Mouse (Mus musculus): Measurements from ENCODE around the gene Cep85l. TPM values are rescaled to one million over a fixed set of nuclear protein-coding genes. Genes with fewer than 3 reads are reported as not detected.

Cep85l gene
- 5.7 TPM in 2 replicates for polyA plus RNA-seq (2015; fragmentation: Nextera tagmentation; extraction: Ambion mirVana)

DNA sequence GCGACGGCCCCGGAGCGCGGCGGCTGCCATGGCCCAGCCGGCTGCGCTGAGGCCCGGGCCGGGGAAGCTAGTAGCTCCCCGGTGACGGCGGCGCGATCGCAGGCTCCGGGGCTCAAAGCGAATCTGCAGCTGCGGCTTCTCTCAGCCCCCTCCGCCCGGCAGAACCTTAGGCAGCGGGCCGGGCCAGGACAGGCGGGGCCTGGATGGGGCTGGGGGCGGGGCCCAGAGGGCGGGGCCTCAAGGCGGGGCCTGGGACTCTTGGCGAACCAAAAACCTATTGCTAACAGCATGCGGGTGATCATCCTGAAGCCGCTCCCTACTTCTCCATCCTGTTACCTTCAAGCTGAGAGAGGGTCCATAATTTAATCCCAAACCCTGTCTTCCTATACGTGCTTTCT lies at the start of gene Cep85l:
TSS of gene Cep85l (minus strand) at position 239 of the 398 bp plus-strand sequence.
- Histone ChIP-seq H3K4me2 (peak within 1 kb of the TSS; percentile 66), H3K27me3 (no peaks in the 10 kb centered on the region), H3K9me3 (no peaks in the 10 kb centered on the region), H3K4me1 (replicated peaks) (peaks cover 29% of the 10 kb centered on the region), H3K9ac (peak within 1 kb of the TSS; percentile 98), H3K4me3 (peak within 1 kb of the TSS; percentile 91), H3K27ac (peak within 1 kb of the TSS; percentile 98), H3K36me3 (no peaks in the 10 kb centered on the region)
- ATAC-seq (ENCODE audit: low FRiP score), result peak; percentile 98
- 0% methylated on average over 26 of the region's 31 CpGs for WGBS

DNA sequence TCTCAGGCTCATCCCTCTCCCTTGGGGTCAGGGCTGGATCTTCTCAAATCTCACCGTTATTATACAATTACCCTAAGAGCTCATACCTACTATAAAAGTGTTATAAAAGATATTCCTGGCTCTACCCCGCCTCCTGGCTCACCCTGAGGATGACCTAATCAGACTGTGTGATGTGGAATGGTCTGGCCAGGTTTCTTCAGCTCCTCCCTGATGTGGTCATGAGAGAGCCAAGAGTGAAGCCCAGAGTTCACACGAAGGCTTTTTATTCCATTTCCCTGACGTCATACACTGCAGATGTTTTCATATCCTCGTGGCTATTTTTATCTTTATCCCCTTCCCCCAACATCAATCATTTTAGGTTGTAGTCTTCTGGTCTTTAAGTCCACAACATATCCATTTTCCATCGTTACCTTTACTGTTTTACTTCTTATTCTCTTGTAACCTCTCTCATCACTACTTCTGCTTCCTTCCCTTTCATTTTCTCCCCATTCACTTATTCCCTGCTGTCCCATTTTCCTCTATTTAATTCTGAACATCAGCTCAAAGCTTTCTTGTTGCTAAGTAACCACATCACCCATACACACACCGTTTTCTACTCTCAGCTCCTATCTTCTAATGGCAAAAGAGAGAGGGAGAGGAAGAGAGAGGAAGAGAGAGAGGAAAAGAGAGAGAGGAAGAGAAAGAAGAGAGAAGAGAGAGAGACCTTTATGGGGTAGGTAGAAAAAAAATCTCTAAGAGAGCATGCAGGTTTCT lies 49.1 kb upstream of the Cep85l start:
- Histone ChIP-seq H3K4me1 (replicated peaks) (peaks cover 11% of the 10 kb centered on the region), H3K4me3 (no peak overlapping the region), H3K27ac (no peak overlapping the region), H3K9me3 (no peaks in the 10 kb centered on the region), H3K36me3 (no peaks in the 10 kb centered on the region), H3K9ac (no peak overlapping the region), H3K4me2 (no peak overlapping the region), H3K27me3 (no peaks in the 10 kb centered on the region)
- ATAC-seq (ENCODE audit: low FRiP score), result no peak; the same call in 1 of the 2 replicates
- WGBS, result 69% methylated on average over 7 of the region's 7 CpGs

DNA sequence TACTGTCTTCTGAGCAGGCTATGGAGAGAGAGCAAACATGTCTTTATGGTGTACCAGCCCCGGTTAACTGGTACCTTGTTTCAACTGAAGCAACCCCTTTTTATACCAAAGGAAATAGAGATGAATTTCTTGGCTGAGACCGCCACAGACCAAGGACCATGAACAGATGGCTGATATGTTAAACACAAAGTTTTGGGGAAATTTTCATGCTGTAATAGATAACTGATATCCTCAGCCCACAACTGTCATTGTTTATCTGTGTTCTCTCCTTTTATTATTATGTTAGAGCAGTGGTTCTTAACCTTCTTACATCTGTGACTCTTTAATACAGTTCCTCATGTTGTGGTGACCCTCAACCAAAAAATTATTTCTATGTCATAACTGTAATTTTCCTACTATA lies 46.8 kb upstream of the Cep85l start:
- 91% methylated on average over 2 of the region's 2 CpGs for WGBS
- Histone ChIP-seq H3K9me3 (no peaks in the 10 kb centered on the region), H3K27me3 (no peaks in the 10 kb centered on the region), H3K4me1 (replicated peaks) (peaks cover 11% of the 10 kb centered on the region), H3K4me3 (no peak overlapping the region), H3K4me2 (no peak overlapping the region), H3K9ac (no peak overlapping the region), H3K36me3 (no peaks in the 10 kb centered on the region), H3K27ac (no peak overlapping the region)
- ATAC-seq (ENCODE audit: low FRiP score), result no peak

DNA sequence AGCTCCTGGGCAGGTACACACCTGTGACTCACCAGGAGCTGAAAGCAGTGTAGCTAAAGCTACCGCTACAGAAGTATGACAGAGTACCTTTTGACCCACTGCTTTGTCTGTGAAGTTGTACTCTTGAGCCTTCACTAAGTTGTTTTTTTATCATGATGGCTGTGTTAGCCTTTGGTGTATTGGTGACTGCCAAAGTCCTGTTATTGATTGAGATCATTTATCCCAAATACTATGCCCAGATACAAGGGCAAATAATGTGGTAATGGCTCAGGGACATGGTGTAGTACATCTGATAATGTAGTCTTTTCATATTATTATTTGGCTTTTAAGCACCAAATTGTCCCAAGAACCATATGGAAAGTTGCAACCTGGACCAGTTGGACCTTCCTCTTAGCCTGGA lies 43.3 kb upstream of the Cep85l start:
- Histone ChIP-seq H3K36me3 (no peaks in the 10 kb centered on the region), H3K4me1 (replicated peaks) (no peaks in the 10 kb centered on the region), H3K9ac (no peak overlapping the region), H3K27me3 (no peaks in the 10 kb centered on the region), H3K9me3 (no peaks in the 10 kb centered on the region), H3K4me3 (no peak overlapping the region), H3K4me2 (no peak overlapping the region), H3K27ac (no peak overlapping the region)
- ATAC-seq (ENCODE audit: low FRiP score), result no peak
- WGBS, result 100% methylated on average over 1 of the region's 1 CpGs

DNA sequence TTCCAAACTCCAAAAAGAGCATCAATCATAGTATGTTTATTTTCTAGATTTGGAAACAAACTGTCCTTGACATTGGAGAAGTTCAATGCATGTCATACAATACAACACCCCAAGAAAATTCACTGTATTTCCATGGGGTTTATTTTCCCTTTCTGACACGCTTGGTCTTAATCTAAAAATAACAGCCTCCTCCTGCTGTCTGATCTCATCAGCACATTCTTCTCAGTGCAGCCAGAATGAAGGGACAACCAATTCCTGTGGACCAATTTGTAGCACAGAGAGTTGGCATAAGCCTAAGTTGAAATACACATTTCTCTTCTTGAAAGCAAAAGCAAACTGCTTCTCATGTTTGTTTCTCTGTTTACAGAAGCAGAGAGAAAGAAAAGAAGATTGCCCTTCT lies 42.5 kb upstream of the Cep85l start:
- Histone ChIP-seq H3K9me3 (no peaks in the 10 kb centered on the region), H3K27me3 (no peaks in the 10 kb centered on the region), H3K9ac (no peak overlapping the region), H3K4me1 (replicated peaks) (no peaks in the 10 kb centered on the region), H3K36me3 (no peaks in the 10 kb centered on the region), H3K27ac (no peak overlapping the region), H3K4me2 (no peak overlapping the region), H3K4me3 (no peak overlapping the region)
- 90% methylated on average over 1 of the region's 1 CpGs for WGBS
- no peak for ATAC-seq (ENCODE audit: low FRiP score)

DNA sequence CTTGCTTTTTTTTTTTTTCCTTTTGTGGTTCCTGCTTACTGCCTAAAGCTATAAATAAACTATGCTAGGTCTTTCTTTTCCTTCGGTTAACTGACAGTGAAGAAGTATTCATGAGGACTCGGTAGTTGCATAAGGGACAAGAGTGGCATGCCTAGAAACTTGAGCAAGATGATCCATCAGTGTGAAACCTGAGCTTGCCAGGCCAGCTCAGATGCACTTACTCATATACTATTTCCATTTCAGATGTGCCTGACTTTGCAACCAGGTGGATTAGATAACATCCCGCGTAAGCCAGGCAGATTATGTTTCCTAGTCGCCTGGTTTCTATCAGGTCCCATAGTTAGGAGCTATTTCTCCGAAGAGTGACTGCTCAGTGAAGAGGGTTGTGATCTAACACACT lies 41.9 kb upstream of the Cep85l start:
- no peak overlapping the region for H3K27ac ChIP-seq
- 87% methylated on average over 6 of the region's 6 CpGs for WGBS
- H3K9me3 ChIP-seq, result no peaks in the 10 kb centered on the region
- no peak for ATAC-seq (ENCODE audit: low FRiP score)
- H3K4me2 ChIP-seq, result no peak overlapping the region
- H3K4me1 ChIP-seq (replicated peaks), result no peaks in the 10 kb centered on the region
- H3K27me3 ChIP-seq, result no peaks in the 10 kb centered on the region
- no peak overlapping the region for H3K9ac ChIP-seq
- H3K36me3 ChIP-seq, result no peaks in the 10 kb centered on the region
- H3K4me3 ChIP-seq, result no peak overlapping the region

DNA sequence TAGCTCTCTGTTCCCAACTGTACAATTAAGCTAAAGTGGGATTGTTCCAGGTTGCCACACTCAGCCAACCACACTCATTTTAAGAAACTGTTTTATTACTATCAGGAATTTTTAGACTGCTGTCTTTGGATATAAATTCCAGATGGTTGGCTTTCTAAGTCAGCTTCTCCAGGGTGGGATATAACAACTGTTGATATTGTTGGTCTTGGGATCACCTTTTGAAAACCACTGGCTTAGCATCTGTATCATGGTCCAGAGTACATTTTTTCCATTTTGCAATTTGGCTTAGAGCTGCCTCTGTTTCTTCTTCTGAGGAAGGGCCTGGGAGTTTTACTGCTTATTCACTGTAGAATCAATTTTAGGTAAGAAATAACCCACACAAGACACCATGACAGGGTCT lies 40.3 kb upstream of the Cep85l start:
- H3K27me3 ChIP-seq, result no peaks in the 10 kb centered on the region
- H3K4me1 ChIP-seq (replicated peaks), result no peaks in the 10 kb centered on the region
- no peaks in the 10 kb centered on the region for H3K9me3 ChIP-seq
- no peak overlapping the region for H3K9ac ChIP-seq
- H3K4me3 ChIP-seq, result no peak overlapping the region
- H3K27ac ChIP-seq, result no peak overlapping the region
- no peak for ATAC-seq (ENCODE audit: low FRiP score)
- H3K36me3 ChIP-seq, result no peaks in the 10 kb centered on the region
- H3K4me2 ChIP-seq, result no peak overlapping the region

DNA sequence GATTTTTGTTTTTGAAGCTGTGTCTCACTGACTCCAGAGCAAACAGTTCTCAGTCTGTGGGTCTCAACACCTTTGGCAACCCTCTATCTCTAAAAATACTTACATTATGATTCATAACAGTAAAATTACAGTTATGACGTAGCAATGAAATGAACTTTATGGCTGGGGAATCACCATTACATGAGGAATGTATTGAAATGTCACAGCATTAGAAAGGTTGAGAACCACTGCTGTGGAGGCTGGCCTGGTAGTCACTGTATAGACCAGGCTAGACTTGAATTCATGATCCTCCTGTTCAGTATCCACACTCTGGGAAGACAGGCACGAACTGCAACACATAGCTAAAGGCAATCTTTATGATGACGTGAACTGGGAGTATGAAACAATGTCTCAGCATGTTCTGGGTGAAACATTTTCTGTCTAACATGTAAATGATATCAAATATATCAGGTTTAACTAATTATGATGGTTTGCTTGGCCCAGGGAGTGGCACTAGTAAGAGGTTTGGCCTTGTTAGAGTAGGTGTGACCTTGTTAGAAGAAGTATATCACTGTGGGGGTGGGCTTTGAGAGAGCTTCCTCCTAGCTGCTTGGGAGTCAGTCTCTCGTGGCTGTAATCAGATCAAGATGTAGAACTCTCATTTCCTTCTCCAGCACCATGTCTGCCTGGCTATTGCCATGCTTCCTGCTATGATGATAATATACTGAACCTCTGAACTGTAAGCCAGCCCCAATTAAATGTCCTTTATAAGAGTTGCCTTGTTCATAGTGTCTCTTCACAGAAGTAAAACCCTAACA lies 39.6 kb upstream of the Cep85l start:
- H3K27ac ChIP-seq, result no peak overlapping the region
- H3K36me3 ChIP-seq, result no peaks in the 10 kb centered on the region
- H3K4me1 ChIP-seq (replicated peaks), result 0 out of 2 replicates have a peak, but pooled peaks cover 2% of the 10 kb centered on the region
- no peaks in the 10 kb centered on the region for H3K9me3 ChIP-seq
- H3K4me3 ChIP-seq, result no peak overlapping the region
- no peak overlapping the region for H3K4me2 ChIP-seq
- H3K27me3 ChIP-seq, result no peaks in the 10 kb centered on the region
- 85% methylated on average over 4 of the region's 4 CpGs for WGBS
- ATAC-seq (ENCODE audit: low FRiP score), result no peak
- no peak overlapping the region for H3K9ac ChIP-seq

DNA sequence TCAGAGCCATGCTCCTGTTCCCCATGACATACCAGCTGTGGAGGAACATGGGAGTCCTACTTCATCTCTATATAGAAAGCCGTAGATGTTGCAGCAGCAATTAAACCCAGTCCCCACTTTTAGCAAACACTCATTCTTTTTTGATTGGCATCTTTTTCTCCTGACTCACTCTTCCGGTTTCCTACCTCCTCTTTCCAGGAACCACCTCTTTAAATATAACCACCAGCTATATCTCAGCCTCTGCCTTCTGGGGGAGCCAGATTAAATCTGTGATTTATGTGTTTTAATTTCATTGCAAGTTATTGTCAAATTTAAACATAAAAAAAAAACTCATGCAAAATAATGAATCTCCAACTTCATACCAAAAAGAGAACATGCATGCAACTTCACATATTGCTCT lies 37.3 kb upstream of the Cep85l start:
- ATAC-seq (ENCODE audit: low FRiP score), result no peak
- Histone ChIP-seq H3K36me3 (no peaks in the 10 kb centered on the region), H3K9ac (no peak overlapping the region), H3K27me3 (no peaks in the 10 kb centered on the region), H3K4me2 (no peak overlapping the region), H3K4me3 (no peak overlapping the region), H3K9me3 (no peaks in the 10 kb centered on the region), H3K27ac (no peak overlapping the region), H3K4me1 (replicated peaks) (0 out of 2 replicates have a peak, but pooled peaks cover 3% of the 10 kb centered on the region)
- WGBS, result 82% methylated on average over 2 of the region's 2 CpGs

DNA sequence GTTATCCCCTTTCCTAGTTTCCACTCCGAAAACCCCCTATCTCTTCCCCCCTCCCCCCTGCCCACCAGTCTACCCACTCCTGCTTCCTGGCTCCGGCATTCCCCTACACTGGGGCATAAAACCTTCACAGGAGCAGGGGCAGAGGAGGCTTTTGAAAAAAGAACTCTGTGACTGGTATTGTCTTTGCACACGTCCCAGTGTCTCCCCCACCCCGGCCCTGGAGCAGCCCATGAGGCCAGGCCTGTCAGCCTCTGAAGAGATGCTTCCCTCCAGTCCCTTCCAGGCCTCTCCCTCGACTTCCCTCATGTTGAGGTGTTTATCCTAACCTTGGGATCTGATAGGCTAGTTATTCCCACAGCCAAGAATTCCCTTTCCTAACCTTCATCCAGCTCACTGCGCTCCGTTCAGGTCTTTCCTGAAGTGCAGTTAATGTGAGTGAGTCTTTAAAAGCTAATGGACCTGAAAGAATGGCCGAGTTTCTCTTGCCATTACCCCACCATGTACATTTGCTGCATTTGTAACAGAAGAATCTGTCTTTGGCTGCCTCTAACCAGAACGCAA lies 36.5 kb upstream of the Cep85l start:
- 48% methylated on average over 9 of the region's 9 CpGs for WGBS
- Histone ChIP-seq H3K9ac (no peak overlapping the region), H3K27me3 (no peaks in the 10 kb centered on the region), H3K4me3 (no peak overlapping the region), H3K36me3 (no peaks in the 10 kb centered on the region), H3K9me3 (no peaks in the 10 kb centered on the region), H3K4me1 (replicated peaks) (0 out of 2 replicates have a peak, but pooled peaks cover 3% of the 10 kb centered on the region), H3K4me2 (no peak overlapping the region), H3K27ac (no peak overlapping the region)
- no peak for ATAC-seq (ENCODE audit: low FRiP score)

DNA sequence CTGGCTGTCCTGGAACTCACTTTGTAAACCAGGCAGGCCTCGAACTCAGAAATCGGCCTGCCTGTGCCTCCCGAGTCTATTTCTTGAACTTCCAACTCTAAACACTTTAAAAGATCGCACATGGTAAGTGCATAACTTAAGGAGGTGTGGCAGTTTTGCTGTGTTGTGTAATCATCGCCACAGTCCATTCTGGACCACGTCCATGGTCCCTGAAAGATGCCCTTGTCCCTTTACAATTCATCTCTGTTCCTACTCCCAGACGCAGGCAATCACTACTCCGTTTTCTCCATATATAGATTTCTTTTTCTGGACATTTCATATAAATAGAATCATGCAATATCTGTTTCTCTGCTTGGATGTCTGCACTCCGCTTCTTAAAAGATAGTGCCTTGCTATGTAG lies 35.5 kb upstream of the Cep85l start:
- no peak overlapping the region for H3K9ac ChIP-seq
- WGBS, result 86% methylated on average over 9 of the region's 9 CpGs
- H3K27ac ChIP-seq, result no peak overlapping the region
- H3K4me2 ChIP-seq, result no peak overlapping the region
- ATAC-seq (ENCODE audit: low FRiP score), result no peak
- H3K4me3 ChIP-seq, result no peak overlapping the region
- H3K9me3 ChIP-seq, result no peaks in the 10 kb centered on the region
- H3K4me1 ChIP-seq (replicated peaks), result 0 out of 2 replicates have a peak, but pooled peaks cover 3% of the 10 kb centered on the region
- H3K36me3 ChIP-seq, result no peaks in the 10 kb centered on the region
- H3K27me3 ChIP-seq, result no peaks in the 10 kb centered on the region

Data from hindbrain, embryonic 13.5 days (tissue).